Mouse (Mus musculus): Measurements from ENCODE around the gene Furin. TPM values are rescaled to one million over a fixed set of nuclear protein-coding genes. Genes with fewer than 3 reads are reported as not detected.

Furin gene
- 16.0 and 18.2 TPM in 2 replicates for polyA plus RNA-seq (2015; fragmentation: Nextera tagmentation; extraction: Ambion mirVana)

- no peaks in the 10 kb centered on the region for H3K9me3 ChIP-seq (replicated peaks)
- no peak within 1 kb of the TSS for H3K4me2 ChIP-seq
- H3K4me1 ChIP-seq (replicated peaks), result peaks cover 38% of the 10 kb centered on the region
- no peaks in the 10 kb centered on the region for H3K27me3 ChIP-seq
- ATAC-seq (replicated peaks; ENCODE audit: insufficient number of reproducible peaks, insufficient read depth, low FRiP score, low read depth), result no peak
- H3K4me3 ChIP-seq, result no peak within 1 kb of the TSS
- no peak within 1 kb of the TSS for H3K9ac ChIP-seq
- H3K27ac ChIP-seq, result peak within 1 kb of the TSS; percentile 94
- H3K36me3 ChIP-seq, result no peaks in the 10 kb centered on the region
- 62% methylated on average over 9 of the region's 9 CpGs for WGBS
Measured at GRCm38 (mm10) chr7:80405188-80405695, at the start of gene Furin. Gene Furin, minus strand, starts transcription at chr7:80405436.

- H3K27ac ChIP-seq, result no peak overlapping the region
- no peaks in the 10 kb centered on the region for H3K27me3 ChIP-seq
- no peak overlapping the region for H3K9ac ChIP-seq
- no peak overlapping the region for H3K4me3 ChIP-seq
- no peak overlapping the region for H3K4me2 ChIP-seq
- 77% methylated on average over 2 of the region's 2 CpGs for WGBS
- H3K4me1 ChIP-seq (replicated peaks), result peaks cover 49% of the 10 kb centered on the region
- peaks cover 4% of the 10 kb centered on the region; the same call in 1 of the 2 replicates for H3K36me3 ChIP-seq
- no peaks in the 10 kb centered on the region for H3K9me3 ChIP-seq (replicated peaks)
- ATAC-seq (replicated peaks; ENCODE audit: insufficient number of reproducible peaks, insufficient read depth, low FRiP score, low read depth), result no peak
Measured at GRCm38 (mm10) chr7:80454786-80455185, 49.5 kb upstream of the Furin start.

GRCm38 (mm10) chr7:80453997-80454396 is 48.8 kb upstream of the Furin start:
- H3K4me2 ChIP-seq, result no peak overlapping the region
- no peaks in the 10 kb centered on the region for H3K27me3 ChIP-seq
- 86% methylated on average over 5 of the region's 5 CpGs for WGBS
- H3K9ac ChIP-seq, result no peak overlapping the region
- no peaks in the 10 kb centered on the region for H3K9me3 ChIP-seq (replicated peaks)
- no peak overlapping the region for H3K27ac ChIP-seq
- no peak for ATAC-seq (replicated peaks; ENCODE audit: insufficient number of reproducible peaks, insufficient read depth, low FRiP score, low read depth)
- no peak overlapping the region for H3K4me3 ChIP-seq
- H3K4me1 ChIP-seq (replicated peaks), result peaks cover 49% of the 10 kb centered on the region
- peaks cover 4% of the 10 kb centered on the region; the same call in 1 of the 2 replicates for H3K36me3 ChIP-seq

GRCm38 (mm10) chr7:80453121-80453520 is 47.9 kb upstream of the Furin start:
- no peaks in the 10 kb centered on the region for H3K27me3 ChIP-seq
- 86% methylated on average over 3 of the region's 3 CpGs for WGBS
- H3K9ac ChIP-seq, result no peak overlapping the region
- H3K27ac ChIP-seq, result no peak overlapping the region
- ATAC-seq (replicated peaks; ENCODE audit: insufficient number of reproducible peaks, insufficient read depth, low FRiP score, low read depth), result no peak
- peaks cover 43% of the 10 kb centered on the region for H3K4me1 ChIP-seq (replicated peaks)
- H3K36me3 ChIP-seq, result peaks cover 4% of the 10 kb centered on the region; the same call in 1 of the 2 replicates
- no peak overlapping the region for H3K4me3 ChIP-seq
- H3K4me2 ChIP-seq, result no peak overlapping the region
- H3K9me3 ChIP-seq (replicated peaks), result no peaks in the 10 kb centered on the region

GRCm38 (mm10) chr7:80452241-80452640 is 47.0 kb upstream of the Furin start:
- WGBS, result 69% methylated on average over 5 of the region's 5 CpGs

GRCm38 (mm10) chr7:80451550-80452232 is 46.5 kb upstream of the Furin start:
- peak overlapping the region; percentile 59 for H3K27ac ChIP-seq

More at GRCm38 (mm10) chr7:80452241-80452640, 47.0 kb upstream of the Furin start:
- peak overlapping the region; percentile 59 for H3K27ac ChIP-seq
- H3K9ac ChIP-seq, result no peak overlapping the region
- H3K9me3 ChIP-seq (replicated peaks), result no peaks in the 10 kb centered on the region
- no peaks in the 10 kb centered on the region for H3K27me3 ChIP-seq
- ATAC-seq (replicated peaks; ENCODE audit: insufficient number of reproducible peaks, insufficient read depth, low FRiP score, low read depth), result no peak
- no peak overlapping the region for H3K4me3 ChIP-seq
- H3K4me1 ChIP-seq (replicated peaks), result peaks cover 35% of the 10 kb centered on the region
- peaks cover 4% of the 10 kb centered on the region; the same call in 1 of the 2 replicates for H3K36me3 ChIP-seq
- no peak overlapping the region for H3K4me2 ChIP-seq

GRCm38 (mm10) chr7:80450354-80450753 is 45.1 kb upstream of the Furin start:
- Histone ChIP-seq H3K4me1 (replicated peaks) (peaks cover 36% of the 10 kb centered on the region), H3K4me3 (no peak overlapping the region), H3K36me3 (peaks cover 4% of the 10 kb centered on the region; the same call in 1 of the 2 replicates), H3K27ac (no peak overlapping the region), H3K9me3 (replicated peaks) (no peaks in the 10 kb centered on the region), H3K4me2 (no peak overlapping the region), H3K27me3 (no peaks in the 10 kb centered on the region), H3K9ac (no peak overlapping the region)
- WGBS, result 69% methylated on average over 4 of the region's 4 CpGs
- no peak for ATAC-seq (replicated peaks; ENCODE audit: insufficient number of reproducible peaks, insufficient read depth, low FRiP score, low read depth)

More at GRCm38 (mm10) chr7:80451550-80452232, 46.5 kb upstream of the Furin start:
- Histone ChIP-seq H3K4me3 (no peak overlapping the region), H3K36me3 (peaks cover 4% of the 10 kb centered on the region; the same call in 1 of the 2 replicates), H3K4me1 (replicated peaks) (peaks cover 33% of the 10 kb centered on the region), H3K27me3 (no peaks in the 10 kb centered on the region), H3K9me3 (replicated peaks) (no peaks in the 10 kb centered on the region), H3K4me2 (no peak overlapping the region), H3K9ac (no peak overlapping the region)
- no peak; the same call in 1 of the 2 replicates for ATAC-seq (replicated peaks; ENCODE audit: insufficient number of reproducible peaks, insufficient read depth, low FRiP score, low read depth)
- 37% methylated on average over 3 of the region's 3 CpGs for WGBS

- Histone ChIP-seq H3K4me1 (replicated peaks) (peaks cover 43% of the 10 kb centered on the region), H3K27me3 (no peaks in the 10 kb centered on the region), H3K27ac (no peak overlapping the region), H3K4me2 (no peak overlapping the region), H3K4me3 (no peak overlapping the region), H3K9me3 (replicated peaks) (no peaks in the 10 kb centered on the region), H3K36me3 (peaks cover 4% of the 10 kb centered on the region; the same call in 1 of the 2 replicates), H3K9ac (no peak overlapping the region)
- ATAC-seq (replicated peaks; ENCODE audit: insufficient number of reproducible peaks, insufficient read depth, low FRiP score, low read depth), result no peak
- 47% methylated on average over 6 of the region's 6 CpGs for WGBS
Measured at GRCm38 (mm10) chr7:80449620-80450091, 44.4 kb upstream of the Furin start.

- Histone ChIP-seq H3K27ac (no peak overlapping the region), H3K9ac (no peak overlapping the region), H3K27me3 (no peaks in the 10 kb centered on the region), H3K36me3 (no peaks in the 10 kb centered on the region), H3K4me3 (no peak overlapping the region), H3K4me2 (no peak overlapping the region), H3K9me3 (replicated peaks) (no peaks in the 10 kb centered on the region), H3K4me1 (replicated peaks) (peaks cover 64% of the 10 kb centered on the region)
- 92% methylated on average over 8 of the region's 8 CpGs for WGBS
- ATAC-seq (replicated peaks; ENCODE audit: insufficient number of reproducible peaks, insufficient read depth, low FRiP score, low read depth), result no peak
Measured at GRCm38 (mm10) chr7:80447336-80447735, 42.1 kb upstream of the Furin start.

GRCm38 (mm10) chr7:80446221-80446878 is 41.1 kb upstream of the Furin start:
- H3K4me1 ChIP-seq (replicated peaks), result peaks cover 61% of the 10 kb centered on the region
- no peak overlapping the region for H3K9ac ChIP-seq
- WGBS, result 37% methylated on average over 7 of the region's 7 CpGs
- peak overlapping the region; percentile 88 for H3K27ac ChIP-seq
- H3K36me3 ChIP-seq, result no peaks in the 10 kb centered on the region
- ATAC-seq (replicated peaks; ENCODE audit: insufficient number of reproducible peaks, insufficient read depth, low FRiP score, low read depth), result no peak
- H3K4me3 ChIP-seq, result no peak overlapping the region
- H3K9me3 ChIP-seq (replicated peaks), result no peaks in the 10 kb centered on the region
- H3K27me3 ChIP-seq, result no peaks in the 10 kb centered on the region
- 0 out of 2 replicates have a peak overlapping the region, but pooled peaks have one; percentile 12 for H3K4me2 ChIP-seq

- H3K9ac ChIP-seq, result no peak overlapping the region
- 16% methylated on average over 6 of the region's 6 CpGs for WGBS
- peak overlapping the region; percentile 12; the same call in 1 of the 2 replicates for H3K4me2 ChIP-seq
- H3K4me3 ChIP-seq, result no peak overlapping the region
- ATAC-seq (replicated peaks; ENCODE audit: insufficient number of reproducible peaks, insufficient read depth, low FRiP score, low read depth), result peak; percentile 84
- H3K9me3 ChIP-seq (replicated peaks), result no peaks in the 10 kb centered on the region
- H3K27ac ChIP-seq, result peak overlapping the region; percentile 88
- H3K27me3 ChIP-seq, result no peaks in the 10 kb centered on the region
- no peaks in the 10 kb centered on the region for H3K36me3 ChIP-seq
- H3K4me1 ChIP-seq (replicated peaks), result peaks cover 55% of the 10 kb centered on the region
Measured at GRCm38 (mm10) chr7:80445492-80445891, 40.3 kb upstream of the Furin start.
